Mouse (Mus musculus): ENCODE measurements around the gene Ak6.

The Ak6 gene

GRCm38 (mm10) chr13:100669291-100670022 is 18.7 kb downstream of the Ak6 start, which contains the start of gene Ccdc125:
Ccdc125 (plus strand) TSS chr13:100669717.
- no peak for DNase-seq (ENCODE audit: low spot score)

- no peak for DNase-seq (ENCODE audit: low spot score)
Observed at GRCm38 (mm10) chr13:100670181-100670741, 19.5 kb downstream of the Ak6 start.

GRCm38 (mm10) chr13:100675936-100676635 is 25.3 kb downstream of the Ak6 start:
- no peak for DNase-seq (ENCODE audit: low spot score)

- DNase-seq (ENCODE audit: low spot score), result no peak
Observed at GRCm38 (mm10) chr13:100681615-100682014, 30.8 kb downstream of the Ak6 start.

GRCm38 (mm10) chr13:100682837-100683236 is 32.1 kb downstream of the Ak6 start:
- no peak for DNase-seq (ENCODE audit: low spot score)

- no peak for DNase-seq (ENCODE audit: low spot score)
Observed at GRCm38 (mm10) chr13:100684355-100684754, 33.6 kb downstream of the Ak6 start.

- no peak for DNase-seq (ENCODE audit: low spot score)
Observed at GRCm38 (mm10) chr13:100687513-100687912, 36.7 kb downstream of the Ak6 start.

- no peak for DNase-seq (ENCODE audit: low spot score)
Observed at GRCm38 (mm10) chr13:100697541-100697940, 46.8 kb downstream of the Ak6 start.

GRCm38 (mm10) chr13:100698866-100699265 is 48.1 kb downstream of the Ak6 start:
- no peak for DNase-seq (ENCODE audit: low spot score)

GRCm38 (mm10) chr13:100703468-100703867 is 52.7 kb downstream of the Ak6 start:
- DNase-seq (ENCODE audit: low spot score), result no peak

GRCm38 (mm10) chr13:100706206-100706605 is 55.4 kb downstream of the Ak6 start:
- no peak for DNase-seq (ENCODE audit: low spot score)

- no peak for DNase-seq (ENCODE audit: low spot score)
Observed at GRCm38 (mm10) chr13:100715467-100715866, 64.7 kb downstream of the Ak6 start.
